Mouse (Mus musculus) ES-Bruce4 (cell line): ENCODE data around the gene Arpc4.
A peak's percentile ranks its signal among the peaks of the same experiment; 100 is the strongest.

Experiments used
- CTCF ChIP-seq: IDR thresholded peaks from one replicate; pipeline ENCODE4 v1.8.1; 2011; ENCODE audit warnings: low read depth, low read length
- POLR2A ChIP-seq: IDR thresholded peaks from one replicate; pipeline ENCODE4 v1.8.1; 2011; ENCODE audit warnings: low read length; ENCODE audit not compliant: insufficient read depth

- TF ChIP-seq CTCF = no peak
- peak; percentile 71 for TF ChIP-seq POLR2A
Measured at GRCm38 (mm10) chr6:113377172-113377495, 781 bp upstream of the Arpc4 start.
